Mouse (Mus musculus) forebrain, embryonic 15.5 days (tissue): ENCODE measurements around the gene Tssk1. TPM values are rescaled to one million over a fixed set of nuclear protein-coding genes. Genes with fewer than 3 reads are reported as not detected.
A peak's percentile ranks its signal among the peaks of the same experiment; 100 is the strongest.

Source experiments
- ATAC-seq: fragments of 200-750 bp; cut with Nextera tagmentation; replicated peaks from 2 replicates; pipeline ENCODE4 v1.8.0; 2017; ENCODE audit warnings: mild to moderate bottlenecking, moderate TSS enrichment, moderate library complexity
- H3K27ac ChIP-seq: fragments of 300-500 bp; sonication (generic); replicated peaks from 2 replicates; pipeline ENCODE4 v1.5.1; 2015; ENCODE audit warnings: mild to moderate bottlenecking, inconsistent platforms
- H3K27me3 ChIP-seq: fragments of 300-500 bp; sonication (generic); 2 replicates; pipeline ENCODE4 v1.6.1; 2015; ENCODE audit warnings: inconsistent platforms
- H3K36me3 ChIP-seq: fragments of 300-500 bp; sonication (generic); 2 replicates; pipeline ENCODE4 v1.6.1; 2015; ENCODE audit warnings: mild to moderate bottlenecking, inconsistent platforms
- H3K4me1 ChIP-seq: fragments of 300-500 bp; sonication (generic); 2 replicates; pipeline ENCODE4 v1.6.1; 2015; ENCODE audit warnings: inconsistent platforms
- H3K4me2 ChIP-seq: fragments of 300-500 bp; sonication (generic); replicated peaks from 2 replicates; pipeline ENCODE4 v1.6.1; 2015; ENCODE audit warnings: mild to moderate bottlenecking, inconsistent platforms
- H3K4me3 ChIP-seq: fragments of 300-500 bp; sonication (generic); 2 replicates; pipeline ENCODE4 v1.5.1; 2015; ENCODE audit warnings: mild to moderate bottlenecking, inconsistent platforms
- H3K9ac ChIP-seq: fragments of 300-500 bp; sonication (generic); replicated peaks from 2 replicates; pipeline ENCODE4 v1.6.1; 2015; ENCODE audit warnings: mild to moderate bottlenecking, inconsistent platforms
- H3K9me3 ChIP-seq: fragments of 300-500 bp; sonication (generic); 2 replicates; pipeline ENCODE4 v1.6.1; 2016; ENCODE audit warnings: inconsistent platforms
- WGBS: fragments of 180-500 bp; shearing (Covaris S2); methylation state at CpG from one replicate; pipeline ENCODE4 v1.1.7; 2015; ENCODE audit warnings: mixed read lengths; 5-methylcytosine and 5-hydroxymethylcytosine counted together
- polyA plus RNA-seq: library from polyadenylated mRNA; unstranded; fragments of >200 nt; fragmentation: Nextera tagmentation; extraction: Ambion mirVana; gene quantifications from 2 replicates; pipeline ENCODE4 v1.2.1, GENCODE M21; 2015

The Tssk1 gene
- polyA plus RNA-seq, 1 experiment from 2014 or later = 0.09 TPM

GRCm38 (mm10) chr16:17931906-17932460 lies 38.0 kb downstream of the Tssk1 start:
- no peak for ATAC-seq
- 64% methylated on average over 5 of the region's 5 CpGs for WGBS
- Histone ChIP-seq H3K4me3 (no peak overlapping the region), H3K27me3 (no peaks in the 10 kb centered on the region), H3K4me2 (no peak overlapping the region), H3K27ac (no peak overlapping the region), H3K9me3 (no peaks in the 10 kb centered on the region), H3K36me3 (no peaks in the 10 kb centered on the region), H3K4me1 (peaks cover 7% of the 10 kb centered on the region), H3K9ac (no peak overlapping the region)

- no peak for ATAC-seq
- H3K4me3 ChIP-seq = no peak overlapping the region
- no peak overlapping the region for H3K27ac ChIP-seq
- H3K36me3 ChIP-seq = no peaks in the 10 kb centered on the region
- WGBS = 75% methylated on average over 9 of the region's 9 CpGs
- no peaks in the 10 kb centered on the region for H3K27me3 ChIP-seq
- H3K4me1 ChIP-seq = 0 out of 2 replicates have a peak, but pooled peaks cover 4% of the 10 kb centered on the region
- no peaks in the 10 kb centered on the region for H3K9me3 ChIP-seq
- H3K9ac ChIP-seq = no peak overlapping the region
- no peak overlapping the region for H3K4me2 ChIP-seq
These were observed 39.8 kb downstream of the Tssk1 start for GRCm38 (mm10) chr16:17933594-17934444.

GRCm38 (mm10) chr16:17934445-17934910 lies 40.5 kb downstream of the Tssk1 start:
- Histone ChIP-seq H3K4me2 (no peak overlapping the region), H3K9me3 (no peaks in the 10 kb centered on the region), H3K27me3 (no peaks in the 10 kb centered on the region), H3K9ac (no peak overlapping the region), H3K4me1 (0 out of 2 replicates have a peak, but pooled peaks cover 8% of the 10 kb centered on the region), H3K27ac (no peak overlapping the region), H3K36me3 (no peaks in the 10 kb centered on the region), H3K4me3 (no peak overlapping the region)
- no peak for ATAC-seq
- 70% methylated on average over 3 of the region's 3 CpGs for WGBS

GRCm38 (mm10) chr16:17936776-17937175 lies 42.8 kb downstream of the Tssk1 start:
- Histone ChIP-seq H3K36me3 (no peaks in the 10 kb centered on the region), H3K4me2 (no peak overlapping the region), H3K27me3 (no peaks in the 10 kb centered on the region), H3K4me1 (0 out of 2 replicates have a peak, but pooled peaks cover 8% of the 10 kb centered on the region), H3K4me3 (no peak overlapping the region), H3K9ac (no peak overlapping the region), H3K9me3 (no peaks in the 10 kb centered on the region), H3K27ac (no peak overlapping the region)
- WGBS = 88% methylated on average over 10 of the region's 10 CpGs
- no peak for ATAC-seq

- Histone ChIP-seq H3K27ac (no peak overlapping the region), H3K27me3 (no peaks in the 10 kb centered on the region), H3K4me3 (no peak overlapping the region), H3K36me3 (no peaks in the 10 kb centered on the region), H3K4me2 (no peak overlapping the region), H3K9me3 (no peaks in the 10 kb centered on the region), H3K9ac (no peak overlapping the region), H3K4me1 (0 out of 2 replicates have a peak, but pooled peaks cover 8% of the 10 kb centered on the region)
- no peak for ATAC-seq
- WGBS = 78% methylated on average over 7 of the region's 7 CpGs
These were observed 44.2 kb downstream of the Tssk1 start for GRCm38 (mm10) chr16:17938187-17938586.

- peak; percentile 63 for ATAC-seq
These were observed 44.8 kb downstream of the Tssk1 start for GRCm38 (mm10) chr16:17938821-17939220.

GRCm38 (mm10) chr16:17939255-17939751 lies 45.3 kb downstream of the Tssk1 start:
- no peaks in the 10 kb centered on the region for H3K9me3 ChIP-seq
- H3K9ac ChIP-seq = no peak overlapping the region
- no peaks in the 10 kb centered on the region for H3K27me3 ChIP-seq
- no peak overlapping the region for H3K4me2 ChIP-seq
- H3K36me3 ChIP-seq = no peaks in the 10 kb centered on the region
- 38% methylated on average over 9 of the region's 9 CpGs for WGBS
- ATAC-seq = no peak
- no peak overlapping the region for H3K4me3 ChIP-seq
- H3K4me1 ChIP-seq = 0 out of 2 replicates have a peak, but pooled peaks cover 8% of the 10 kb centered on the region
- H3K27ac ChIP-seq = 0 out of 2 replicates have a peak overlapping the region, but pooled peaks have one; percentile 9

More at GRCm38 (mm10) chr16:17938821-17939220, 44.8 kb downstream of the Tssk1 start:
- WGBS = 9% methylated on average over 7 of the region's 7 CpGs
- H3K27me3 ChIP-seq = no peaks in the 10 kb centered on the region
- 0 out of 2 replicates have a peak overlapping the region, but pooled peaks have one; percentile 9 for H3K27ac ChIP-seq
- H3K4me2 ChIP-seq = no peak overlapping the region
- H3K36me3 ChIP-seq = no peaks in the 10 kb centered on the region
- no peak overlapping the region for H3K4me3 ChIP-seq
- 0 out of 2 replicates have a peak, but pooled peaks cover 8% of the 10 kb centered on the region for H3K4me1 ChIP-seq
- H3K9me3 ChIP-seq = no peaks in the 10 kb centered on the region
- no peak overlapping the region for H3K9ac ChIP-seq

- WGBS = 66% methylated on average over 8 of the region's 8 CpGs
These were observed 49.4 kb downstream of the Tssk1 start for GRCm38 (mm10) chr16:17943466-17943865.

GRCm38 (mm10) chr16:17945081-17945831 lies 51.2 kb downstream of the Tssk1 start:
- no peak for ATAC-seq
- WGBS = 60% methylated on average over 7 of the region's 7 CpGs
- Histone ChIP-seq H3K27ac (no peak overlapping the region), H3K4me3 (no peak overlapping the region), H3K27me3 (no peaks in the 10 kb centered on the region), H3K4me1 (no peaks in the 10 kb centered on the region), H3K9ac (no peak overlapping the region), H3K36me3 (no peaks in the 10 kb centered on the region), H3K9me3 (no peaks in the 10 kb centered on the region), H3K4me2 (no peak overlapping the region)

More at GRCm38 (mm10) chr16:17943466-17943865, 49.4 kb downstream of the Tssk1 start:
- no peaks in the 10 kb centered on the region for H3K27me3 ChIP-seq
- H3K4me1 ChIP-seq = 0 out of 2 replicates have a peak, but pooled peaks cover 7% of the 10 kb centered on the region
- no peak for ATAC-seq
- no peak overlapping the region for H3K27ac ChIP-seq
- H3K4me2 ChIP-seq = no peak overlapping the region
- H3K4me3 ChIP-seq = no peak overlapping the region
- no peaks in the 10 kb centered on the region for H3K9me3 ChIP-seq
- no peaks in the 10 kb centered on the region for H3K36me3 ChIP-seq
- H3K9ac ChIP-seq = no peak overlapping the region
